Mouse (Mus musculus) hindlimb bud, embryonic 11.5 days (tissue): Measurements from ENCODE around the gene F3.

ENCODE experiments used
- DNase-seq: peaks from one replicate; pipeline ENCODE4 v3.0.0-alpha.2; 2012; ENCODE audit warnings: low read depth, low spot score; ENCODE audit errors: extremely low spot score

The F3 gene

DNA sequence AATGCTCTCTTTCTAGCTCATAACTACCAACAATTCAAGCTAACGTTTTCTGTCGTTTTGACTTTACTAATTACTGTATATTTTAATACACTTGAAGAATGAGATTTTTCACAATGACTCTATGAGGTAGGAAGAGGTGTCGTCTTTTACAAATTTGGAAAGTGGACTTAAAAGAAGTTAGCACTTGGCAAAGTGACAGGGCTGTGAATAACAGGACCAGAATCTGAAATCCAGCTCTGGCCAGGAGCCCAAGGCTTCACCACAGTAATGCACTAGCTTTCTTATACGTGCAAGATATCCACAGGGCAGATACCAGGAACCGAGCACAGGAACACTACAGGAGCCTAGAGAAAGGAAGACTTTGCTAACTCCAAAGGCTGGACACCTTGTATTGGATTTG, 17.2 kb upstream of the F3 start:
- no peak for DNase-seq

DNA sequence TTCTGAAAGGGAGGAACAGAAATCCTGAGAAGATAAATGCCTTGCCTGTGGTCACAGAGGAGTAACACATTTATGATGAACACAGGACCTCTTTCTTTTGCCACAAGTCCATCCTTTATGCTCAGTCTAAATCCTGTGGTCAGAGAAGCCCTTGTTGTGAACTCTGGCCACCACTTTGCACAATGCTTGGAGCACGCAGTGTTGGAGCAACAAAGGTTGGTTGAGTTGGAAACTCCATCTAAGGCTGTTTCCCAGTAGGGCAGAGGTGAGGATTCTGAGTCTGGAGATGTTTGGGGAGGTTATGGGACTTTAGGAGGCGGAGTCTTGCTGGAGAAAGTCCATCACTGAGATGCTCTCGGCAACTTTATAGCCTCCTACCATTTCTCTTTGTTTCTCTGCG, 16.2 kb upstream of the F3 start:
- DNase-seq: no peak

DNA sequence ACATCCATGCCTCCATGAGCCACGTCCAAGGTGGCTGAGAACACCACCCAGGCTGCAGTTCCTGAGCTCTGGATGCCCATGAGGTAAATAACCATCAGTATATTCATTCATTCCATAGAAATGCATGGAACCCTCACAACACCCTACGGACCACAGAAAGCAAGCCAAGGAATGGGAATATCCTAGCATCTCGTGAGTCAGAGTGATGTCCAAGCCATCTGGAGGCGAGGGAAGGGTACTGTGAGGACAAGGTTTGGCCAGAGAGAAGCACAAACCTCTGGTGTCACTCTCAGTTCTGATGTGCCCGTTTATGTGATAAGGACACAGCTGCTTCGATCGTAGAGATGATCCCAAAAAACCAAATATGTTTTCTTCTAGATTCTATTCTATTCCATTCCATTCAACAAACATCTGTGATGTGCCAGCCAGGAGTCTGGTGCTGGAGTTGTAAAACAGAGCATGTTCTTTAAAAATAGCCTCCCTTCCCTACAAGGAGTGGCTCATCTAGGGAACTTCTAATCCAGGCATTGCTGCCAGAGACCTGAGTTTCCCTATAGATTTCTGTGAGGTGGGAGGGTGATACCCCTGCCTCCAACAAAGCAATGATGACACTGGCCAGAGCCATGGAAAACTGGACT, 12.3 kb upstream of the F3 start:
- DNase-seq: no peak

DNA sequence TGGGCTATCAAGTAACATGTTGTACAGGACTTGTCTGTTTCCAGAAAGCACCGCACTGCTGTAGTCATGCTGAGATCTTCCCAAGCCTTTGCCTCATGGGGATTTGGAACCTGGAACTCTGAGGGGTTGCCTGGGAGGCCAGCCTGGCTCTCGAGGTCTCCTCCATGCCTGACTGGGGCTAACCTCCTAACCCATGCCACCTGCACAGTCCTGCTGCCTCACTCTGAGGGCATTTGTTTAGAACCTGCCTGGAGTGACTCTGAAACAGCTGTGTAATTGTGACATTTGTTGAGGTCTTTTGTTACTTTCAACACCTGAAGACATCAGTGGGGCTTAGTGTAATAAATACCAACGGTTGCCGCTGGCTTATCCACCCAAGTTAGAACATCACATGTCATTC, 11.1 kb upstream of the F3 start:
- no peak for DNase-seq

DNA sequence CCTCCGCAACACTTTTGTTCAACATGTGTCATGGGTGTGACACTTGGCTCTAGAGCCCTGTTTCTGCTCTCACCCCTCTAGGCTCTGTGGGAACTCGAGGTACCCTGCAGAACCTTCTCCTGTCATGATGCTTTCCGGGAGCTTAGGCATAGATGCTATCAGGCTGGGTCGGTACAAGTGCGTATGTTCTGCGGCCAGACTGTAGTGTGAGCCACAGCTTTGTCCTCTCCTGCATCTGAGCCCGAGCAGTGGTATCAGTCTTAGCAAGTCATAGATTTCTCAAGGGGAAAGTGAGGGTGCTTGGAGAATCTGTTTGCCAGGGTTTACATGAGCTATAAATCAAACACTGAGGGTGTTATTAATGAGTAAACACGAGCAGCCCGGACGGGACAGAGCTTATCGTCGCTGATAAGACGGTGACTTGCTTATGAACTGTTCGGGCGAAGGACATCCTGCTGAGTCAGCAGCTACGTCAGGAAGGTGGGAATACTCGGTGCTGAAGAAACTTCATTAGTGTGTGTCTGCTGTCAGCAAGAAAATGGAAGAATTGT, 10.1 kb upstream of the F3 start:
- DNase-seq: no peak

DNA sequence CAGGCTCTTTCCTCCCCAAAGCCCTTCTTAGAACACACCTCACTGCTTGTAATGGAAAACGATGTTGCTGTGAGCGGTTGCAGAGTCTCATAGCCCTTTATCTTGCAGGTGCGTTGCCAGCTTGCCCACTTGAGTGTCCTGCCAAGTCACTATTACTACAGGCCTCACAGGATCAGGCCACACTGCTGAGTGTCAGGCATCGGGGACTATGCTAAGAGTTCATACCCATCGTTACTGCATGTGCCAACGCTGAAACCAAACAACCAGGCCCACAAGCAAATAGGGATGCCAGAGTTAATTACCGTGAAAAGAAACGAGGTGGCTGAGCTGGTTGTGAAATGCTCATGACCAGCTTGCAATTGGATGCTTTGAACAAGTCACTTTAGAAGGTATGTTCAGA, 9.5 kb upstream of the F3 start:
- no peak for DNase-seq

DNA sequence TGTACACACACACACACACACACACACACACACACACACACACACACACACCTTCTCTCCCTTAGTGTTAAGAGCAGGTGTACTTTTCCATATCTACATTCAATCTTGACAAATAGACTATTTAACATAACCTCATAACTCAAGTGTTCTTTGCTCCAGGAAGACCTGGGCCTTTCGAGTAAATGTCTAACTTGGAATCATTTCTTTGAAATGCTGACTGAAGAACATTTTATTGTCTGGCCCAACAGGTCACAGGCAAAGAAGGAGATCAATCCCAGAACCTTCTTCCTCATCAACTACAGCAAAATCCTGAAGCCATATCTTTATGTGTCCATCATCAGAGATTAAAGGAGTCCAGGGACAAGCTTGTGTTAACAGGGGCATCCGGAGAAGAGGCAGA, 8.9 kb upstream of the F3 start:
- no peak for DNase-seq

DNA sequence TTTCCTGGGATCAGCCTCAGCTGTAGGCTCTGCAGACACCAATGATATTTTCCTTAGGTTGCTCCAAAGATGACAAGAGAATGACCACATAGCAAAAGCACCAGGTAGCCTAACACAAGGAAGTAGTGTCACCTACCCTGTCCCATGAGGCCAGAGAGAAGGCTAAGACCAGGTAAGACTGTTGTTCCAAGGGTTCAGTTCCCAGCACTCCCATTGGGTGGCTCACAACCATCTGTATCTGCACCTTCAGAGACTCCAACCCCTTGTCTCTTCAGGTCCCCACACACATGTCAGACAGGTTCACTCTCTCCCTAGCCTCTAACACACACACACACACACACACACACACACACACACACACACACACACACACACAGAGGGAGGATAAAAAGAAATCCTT, 8.0 kb upstream of the F3 start:
- DNase-seq: no peak

DNA sequence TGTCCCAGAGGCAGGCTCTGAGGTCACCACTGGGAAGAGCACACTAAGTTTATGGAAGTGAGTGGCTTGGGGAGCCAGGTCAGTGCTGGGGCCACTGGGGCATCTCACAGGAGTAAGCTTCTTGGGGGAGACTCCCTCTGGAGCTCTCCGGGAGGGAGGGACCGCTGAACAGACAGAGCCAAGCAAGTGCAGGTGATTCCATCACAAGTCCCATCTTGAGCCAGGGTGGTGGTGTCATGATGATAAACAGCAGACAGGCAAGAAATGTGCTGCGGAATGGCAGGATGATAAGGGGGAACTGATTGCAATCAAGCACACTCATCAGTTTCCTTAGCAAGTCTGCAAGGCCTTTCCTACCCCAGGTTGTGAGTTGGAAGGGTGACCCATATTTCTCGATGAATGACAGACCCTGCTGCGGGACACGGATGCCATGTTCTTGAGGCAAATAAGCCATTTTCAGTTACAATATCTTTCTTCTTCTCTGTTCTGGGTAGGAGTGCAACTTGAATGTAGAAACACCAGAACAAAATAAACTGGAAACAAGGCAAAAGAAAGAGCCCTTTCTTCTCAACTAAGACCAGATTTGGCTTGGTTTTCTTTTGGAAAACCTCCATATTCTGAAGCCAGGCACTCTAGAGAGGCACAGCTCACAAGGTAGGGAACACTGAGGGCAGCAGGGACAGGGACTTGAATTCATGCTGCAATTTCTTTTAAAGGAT, 7.4 kb upstream of the F3 start:
- no peak for DNase-seq

DNA sequence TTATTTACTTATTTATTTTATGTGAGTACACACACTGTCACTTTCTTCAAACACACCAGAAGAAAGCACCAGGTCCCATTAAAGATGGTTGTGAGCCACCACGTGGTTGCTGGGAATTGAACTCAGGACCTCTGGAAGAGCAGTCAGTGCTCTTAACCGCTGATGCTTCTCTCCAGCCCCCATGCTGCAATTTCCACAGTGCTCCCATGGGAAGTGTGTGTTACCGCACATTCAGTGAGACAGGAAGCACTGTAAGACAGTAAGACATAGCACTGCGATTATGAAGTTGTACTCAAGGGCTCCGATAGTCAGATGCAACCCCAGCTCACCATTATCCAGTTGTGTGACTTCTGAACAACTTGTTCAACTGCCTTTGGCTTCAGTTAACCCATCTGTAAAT, 6.9 kb upstream of the F3 start:
- DNase-seq: no peak

DNA sequence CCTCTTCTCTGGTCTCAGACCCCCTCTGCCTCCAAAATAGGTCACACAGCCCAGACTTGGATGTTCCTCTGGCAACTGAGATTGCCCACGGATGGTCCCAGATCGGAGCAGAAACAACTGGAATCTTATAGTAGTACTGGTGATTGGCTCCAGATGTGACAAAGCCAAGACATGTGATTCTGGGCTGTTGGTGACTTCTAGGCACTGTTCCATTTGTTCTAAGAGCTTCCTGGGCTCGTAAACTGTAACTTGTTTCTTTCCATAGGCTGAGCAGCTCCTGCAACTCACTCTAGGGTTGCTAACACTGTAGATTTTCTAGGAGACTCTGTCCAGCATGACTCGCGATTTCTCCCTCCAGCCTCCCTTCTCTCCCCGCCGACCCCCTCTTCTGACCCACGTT, 4.7 kb upstream of the F3 start:
- DNase-seq: no peak

DNA sequence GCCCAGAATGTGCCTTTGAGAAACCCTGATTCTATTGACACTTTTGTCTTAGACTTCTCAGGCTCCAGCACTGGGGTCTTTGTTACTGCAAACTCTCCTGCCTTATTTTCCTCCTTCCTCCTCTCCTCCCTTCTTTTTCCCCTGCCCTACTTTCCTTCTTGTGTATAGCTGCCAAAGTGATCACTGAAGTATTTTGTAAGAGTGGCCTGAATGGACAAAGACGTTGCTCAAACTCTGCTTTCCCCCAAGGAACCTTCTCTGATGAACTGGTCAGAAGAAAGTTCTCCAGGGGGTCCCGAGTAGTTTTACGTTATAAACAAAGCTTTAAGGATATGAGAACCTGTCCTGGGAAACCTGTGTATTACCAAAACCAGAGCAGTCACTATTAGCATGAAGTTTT, 3.6 kb upstream of the F3 start:
- DNase-seq: no peak

DNA sequence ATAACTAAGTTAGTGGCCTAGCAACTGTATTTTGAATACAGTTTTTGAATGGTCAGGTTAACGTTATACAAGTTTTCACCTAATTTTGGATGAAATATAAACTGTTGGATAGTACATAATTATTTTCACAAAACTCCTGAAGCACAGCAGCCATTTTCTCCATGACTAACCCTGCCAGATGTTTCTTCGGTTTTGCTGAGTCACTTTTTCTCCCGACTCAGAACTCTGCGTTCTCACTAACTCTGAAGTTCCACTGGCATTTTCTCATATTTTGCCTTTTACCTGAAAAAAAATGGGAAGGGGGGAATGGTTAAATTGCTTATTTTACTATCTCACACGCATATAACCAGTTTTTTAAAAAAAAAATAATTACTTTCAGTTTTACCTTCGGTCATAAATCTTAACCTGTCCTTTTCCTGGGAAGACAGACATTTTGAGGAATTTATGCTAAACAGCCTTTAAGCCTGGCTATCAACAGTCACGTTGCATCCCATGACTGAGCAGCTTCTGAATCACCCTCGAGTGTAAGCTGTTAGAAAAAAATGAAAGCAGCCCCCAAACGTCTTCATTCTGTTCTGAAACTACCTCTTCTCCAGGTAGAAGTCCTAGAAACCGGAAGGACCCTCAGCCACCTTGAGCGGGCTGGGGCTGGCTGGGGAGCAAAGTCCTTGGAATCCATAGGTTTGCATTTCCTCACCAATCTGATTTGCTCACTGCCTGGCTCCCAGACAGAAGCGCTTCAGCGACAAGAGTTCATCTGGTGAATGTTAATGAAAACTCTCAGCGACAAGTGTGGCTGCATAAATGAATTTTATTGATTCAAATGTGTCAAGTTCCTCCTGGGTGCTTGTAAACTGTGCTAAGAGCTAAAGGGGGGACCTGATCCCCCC, 2.3 kb upstream of the F3 start:
- no peak for DNase-seq

DNA sequence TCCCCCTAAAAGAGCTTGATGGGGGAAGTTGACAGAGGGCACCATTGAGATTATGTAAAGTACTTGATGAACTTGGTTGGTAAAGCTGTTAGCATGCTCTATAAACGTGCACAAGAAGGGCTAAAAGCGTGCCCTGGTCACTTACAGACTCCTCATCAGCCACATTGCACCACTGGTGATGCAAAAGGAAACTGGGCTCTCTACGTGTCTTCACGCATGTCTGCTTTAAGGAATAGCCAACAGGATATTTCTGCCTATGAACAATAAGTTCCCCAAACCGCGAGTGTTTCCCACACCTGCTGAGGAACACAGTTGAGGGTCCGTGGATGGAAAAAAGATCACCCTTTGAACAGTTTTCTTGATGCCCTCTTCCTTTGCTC, 1.7 kb upstream of the F3 start:
- DNase-seq: no peak

DNA sequence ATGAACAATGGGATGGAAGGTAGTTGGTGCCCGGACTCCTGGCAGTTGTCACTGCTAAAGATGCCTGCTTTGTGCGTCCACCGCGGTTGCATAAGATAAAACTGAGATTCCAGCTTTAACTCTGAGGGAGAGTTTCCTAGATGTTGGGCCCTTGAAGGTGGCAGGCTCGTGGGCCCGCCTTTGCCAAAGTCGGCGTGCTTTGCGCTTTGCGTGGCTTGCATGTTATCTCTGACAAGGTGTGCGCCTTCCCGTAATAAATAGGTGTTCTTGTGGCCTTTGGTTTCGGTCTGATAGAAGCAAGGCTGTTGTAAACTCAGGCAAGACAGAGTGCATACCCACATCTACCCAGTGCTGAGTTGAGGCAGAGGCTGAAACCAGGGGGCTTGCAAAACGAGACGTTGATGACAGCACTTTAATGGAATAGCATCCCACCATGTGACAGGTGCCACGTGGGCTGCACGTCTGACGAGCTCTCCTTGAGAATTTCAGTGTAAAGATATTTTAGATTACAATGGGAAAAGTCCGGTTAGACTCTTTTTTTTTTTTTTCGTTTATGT, 709 bp downstream of the F3 start:
- no peak for DNase-seq

DNA sequence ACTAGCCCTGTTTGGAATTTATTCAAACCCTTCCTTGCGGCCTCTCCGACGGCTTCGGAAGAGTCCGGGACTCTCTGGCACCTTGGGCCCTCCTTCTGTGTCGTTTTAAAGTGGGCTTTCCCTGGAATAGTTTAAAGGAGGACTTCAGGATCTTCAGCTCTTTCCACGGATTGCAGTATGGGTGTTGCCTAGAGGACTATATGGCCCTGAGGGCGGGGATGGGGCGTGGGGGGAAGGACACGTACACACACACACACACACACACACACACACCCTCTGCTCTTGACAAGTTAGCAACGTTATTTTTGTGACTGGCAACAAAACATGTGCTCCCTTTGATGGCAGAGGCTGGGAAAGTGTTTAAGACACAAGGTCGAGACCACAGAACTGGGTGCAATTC, 1.2 kb downstream of the F3 start:
- no peak for DNase-seq

DNA sequence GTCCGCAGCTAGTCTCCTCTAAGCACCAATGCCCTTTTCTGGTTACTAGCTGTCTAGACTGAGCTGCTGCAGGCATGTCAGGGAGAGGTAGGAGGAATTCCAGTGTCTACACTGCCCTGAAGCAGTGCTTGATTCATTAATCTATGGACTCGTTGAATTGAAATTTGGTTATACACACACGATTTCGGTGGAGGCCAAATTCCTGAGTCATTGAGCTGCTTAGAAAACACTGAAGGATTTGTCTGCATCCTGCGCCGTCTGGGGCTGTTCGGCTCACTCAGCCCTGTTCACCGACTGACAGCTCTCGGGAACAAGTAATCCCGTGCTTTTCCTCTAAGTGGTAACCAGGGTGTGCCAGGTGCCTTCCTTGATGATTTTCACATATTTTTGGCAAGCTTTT, 2.3 kb downstream of the F3 start:
- DNase-seq: no peak

DNA sequence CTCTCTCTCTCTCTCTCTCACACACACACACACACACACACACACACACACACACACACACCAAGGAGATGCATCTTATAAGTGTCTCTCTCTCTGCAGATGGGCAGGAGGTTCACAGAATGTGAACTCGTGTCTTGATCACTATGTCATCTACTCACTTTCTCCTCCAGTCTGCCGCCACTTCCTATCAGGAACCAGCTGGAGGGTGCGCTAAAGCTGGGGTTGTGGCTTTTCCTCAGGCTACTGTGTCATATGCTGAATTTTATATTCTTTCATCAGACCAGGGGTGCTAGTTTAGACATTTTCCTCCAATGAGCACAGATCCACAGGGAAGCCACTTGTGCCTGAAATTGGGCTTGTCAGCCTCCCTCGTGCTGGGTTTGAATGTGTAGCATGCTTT, 6.3 kb downstream of the F3 start:
- no peak for DNase-seq

DNA sequence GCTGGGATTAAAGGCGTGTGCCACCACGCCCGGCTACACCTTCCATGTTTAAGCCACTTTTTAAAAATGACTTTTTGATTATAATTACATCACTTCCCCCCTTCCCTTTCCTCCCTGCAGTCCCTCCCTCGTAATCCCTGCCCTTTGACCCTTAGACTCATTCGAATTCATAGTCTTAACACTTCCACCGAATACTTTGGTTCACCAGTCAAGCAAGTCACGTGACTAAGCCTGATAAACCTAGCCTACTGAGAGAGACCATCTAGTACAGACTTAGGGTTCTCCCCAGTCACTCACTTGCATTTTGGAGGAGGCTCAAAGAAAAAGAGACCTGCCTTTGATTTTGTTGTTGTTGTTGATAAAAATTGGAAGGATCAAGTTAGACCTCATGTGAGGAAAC, 12.2 kb downstream of the F3 start:
- no peak for DNase-seq

DNA sequence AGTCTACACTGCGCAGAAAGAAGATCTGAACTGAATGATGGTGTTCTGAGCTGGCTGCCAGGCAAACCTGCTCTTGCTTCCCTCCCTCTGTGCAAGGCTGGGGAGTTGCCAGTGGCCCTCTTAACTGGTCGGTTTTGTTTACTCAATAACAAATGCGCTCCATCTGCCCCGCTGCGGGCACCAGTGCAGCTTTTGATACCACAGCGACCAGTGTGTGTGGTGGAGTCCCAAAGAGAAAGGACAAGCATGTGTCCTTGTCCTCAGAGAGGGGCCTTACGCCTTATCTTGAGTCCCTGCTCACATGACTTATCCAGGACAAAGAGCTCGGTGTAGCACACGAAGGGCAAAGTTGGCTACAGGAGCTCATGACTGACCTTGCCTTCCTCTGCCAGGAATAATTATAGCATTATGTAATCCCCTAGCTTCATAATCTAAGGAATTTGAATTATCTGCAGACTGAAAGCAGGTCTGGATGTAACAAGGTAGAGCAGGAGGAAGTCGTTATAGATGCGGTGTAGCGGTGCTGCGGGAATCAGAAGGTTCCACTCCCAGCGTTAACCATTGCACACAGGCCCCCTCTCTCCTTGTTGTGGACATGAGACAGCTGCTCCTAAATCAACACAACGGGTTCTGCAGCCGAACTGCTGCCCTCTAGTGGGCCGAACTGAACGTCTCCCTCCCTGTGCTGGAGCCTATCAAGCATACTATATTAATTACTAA, 12.8 kb downstream of the F3 start:
- DNase-seq: no peak

DNA sequence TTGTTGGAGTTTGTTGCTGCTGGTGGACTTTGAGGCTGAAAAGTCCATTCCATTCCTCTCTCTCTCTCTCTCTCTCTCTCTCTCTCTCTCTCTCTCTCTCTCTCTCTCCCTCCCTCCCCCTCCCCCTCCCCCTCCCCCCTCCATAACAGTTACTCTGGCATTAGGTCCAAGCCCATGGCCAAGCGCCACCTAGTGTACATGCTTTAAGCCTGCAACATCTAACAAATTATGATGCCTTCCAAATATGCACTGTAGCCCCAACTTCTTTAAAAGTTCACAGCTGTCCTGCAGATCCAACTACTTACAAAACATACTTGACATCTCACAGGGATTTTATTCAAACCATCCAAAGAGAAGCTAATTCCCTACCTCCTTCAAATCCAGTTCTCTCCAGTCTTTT, 14.1 kb downstream of the F3 start:
- DNase-seq: no peak
